Mouse (Mus musculus): ENCODE data around the gene Prm3.

DNA sequence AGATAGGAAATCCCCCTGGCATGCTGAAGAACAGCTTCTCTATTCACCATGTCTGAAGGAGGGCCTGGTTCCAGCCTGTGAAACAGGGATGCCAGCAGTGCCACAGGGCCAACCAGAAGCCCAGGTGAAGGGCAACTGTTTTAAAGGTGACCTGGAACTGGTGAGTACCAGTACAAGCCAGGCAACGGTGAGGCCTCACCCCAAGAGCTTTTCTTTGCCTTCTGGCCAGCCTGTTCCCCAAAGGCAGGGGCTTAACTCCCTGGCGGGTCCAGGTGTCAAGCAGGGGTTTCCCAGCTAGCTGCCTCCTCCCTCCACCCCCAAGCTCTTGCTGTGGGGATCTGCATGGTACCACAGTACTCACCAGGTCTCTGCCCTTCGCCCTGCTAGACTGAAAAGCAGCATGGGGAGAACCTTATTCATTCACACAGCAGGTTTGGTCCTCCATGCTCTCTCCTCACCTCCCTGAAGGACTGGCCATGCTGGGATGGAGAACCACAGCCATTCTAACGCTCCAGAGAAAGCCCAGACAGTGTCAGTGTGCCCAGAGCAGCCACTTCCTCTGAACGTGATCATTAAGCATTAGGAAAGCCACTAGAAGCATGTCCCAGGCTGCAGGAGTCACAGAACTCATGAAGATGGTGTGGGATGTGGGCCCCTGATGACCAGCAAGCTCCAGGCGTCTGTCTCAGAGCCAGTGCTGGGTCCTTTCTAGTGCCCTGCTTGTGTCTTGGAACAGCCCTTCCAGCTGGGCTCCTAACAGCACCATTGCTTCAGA lies 8.2 kb downstream of the Prm3 start:
- TF ChIP-seq E2F4 (IDR thresholded peaks at IDR 0.05; ENCODE audit: insufficient read depth) (no peak), POLR2A (IDR thresholded peaks at IDR 0.05; ENCODE audit: insufficient read length, low read depth) (no peak), TCF12 (IDR thresholded peaks at IDR 0.05; ENCODE audit: insufficient read depth, poor library complexity, severe bottlenecking) (no peak), TCF3 (IDR thresholded peaks at IDR 0.05; ENCODE audit: insufficient read length, low read depth) (no peak), POLR2AphosphoS2 (IDR thresholded peaks at IDR 0.05; ENCODE audit: insufficient read length, low read depth) (no peak), REST (IDR thresholded peaks at IDR 0.05; ENCODE audit: insufficient read depth, insufficient read length) (no peak), MAX (IDR thresholded peaks at IDR 0.05; ENCODE audit: low read depth) (no peak), USF1 (IDR thresholded peaks at IDR 0.05; ENCODE audit: low read depth) (no peak), CEBPB (IDR thresholded peaks at IDR 0.05; ENCODE audit: insufficient read depth, poor library complexity, severe bottlenecking) (no peak), MYOD1 (IDR thresholded peaks at IDR 0.05; ENCODE audit: control insufficient read depth in 1 of 3, insufficient read length in 2 of 3, low read depth in 2 of 3) (no peak)
